Mouse (Mus musculus) forelimb bud, embryonic 11.5 days (tissue): ENCODE results near the gene Gna15.

Source experiments
- DNase-seq: peaks from one replicate; pipeline ENCODE4 v3.0.0-alpha.2; 2012; ENCODE audit warnings: low read depth, low spot score

Gene Gna15

GRCm38 (mm10) chr10:81495616-81496263 is 28.3 kb downstream of the Gna15 start:
- DNase-seq: no peak

GRCm38 (mm10) chr10:81495151-81495550 is 28.9 kb downstream of the Gna15 start:
- DNase-seq: no peak

- DNase-seq: no peak
These were observed 29.6 kb downstream of the Gna15 start for GRCm38 (mm10) chr10:81494260-81495041.

- DNase-seq: no peak
These were observed 30.3 kb downstream of the Gna15 start for GRCm38 (mm10) chr10:81493601-81494220.

GRCm38 (mm10) chr10:81492606-81493240 is 31.3 kb downstream of the Gna15 start:
- no peak for DNase-seq

- DNase-seq: no peak
These were observed 33.0 kb downstream of the Gna15 start for GRCm38 (mm10) chr10:81491018-81491417.

- no peak for DNase-seq
These were observed 34.1 kb downstream of the Gna15 start for GRCm38 (mm10) chr10:81489941-81490340.

GRCm38 (mm10) chr10:81488081-81488480 is 35.9 kb downstream of the Gna15 start:
- no peak for DNase-seq

- DNase-seq: no peak
These were observed 37.5 kb downstream of the Gna15 start for GRCm38 (mm10) chr10:81486496-81486895.

- no peak for DNase-seq
These were observed 38.5 kb downstream of the Gna15 start for GRCm38 (mm10) chr10:81485479-81486018.

- DNase-seq: no peak
These were observed 39.0 kb downstream of the Gna15 start for GRCm38 (mm10) chr10:81485060-81485449.

- DNase-seq: no peak
These were observed 39.5 kb downstream of the Gna15 start for GRCm38 (mm10) chr10:81484441-81485059.

GRCm38 (mm10) chr10:81483983-81484382 is 40.0 kb downstream of the Gna15 start:
- DNase-seq: peak; percentile 68

GRCm38 (mm10) chr10:81482533-81482889 is 41.5 kb downstream of the Gna15 start, which contains the start of gene Celf5:
Gene Celf5, minus strand, starts transcription at chr10:81482709.
- no peak for DNase-seq

GRCm38 (mm10) chr10:81481605-81482532 is 42.2 kb downstream of the Gna15 start:
- no peak for DNase-seq

GRCm38 (mm10) chr10:81474461-81474860 is 49.6 kb downstream of the Gna15 start:
- no peak for DNase-seq

GRCm38 (mm10) chr10:81473003-81473451 is 51.0 kb downstream of the Gna15 start:
- peak; percentile 30 for DNase-seq

- DNase-seq: no peak
These were observed 51.5 kb downstream of the Gna15 start for GRCm38 (mm10) chr10:81472403-81473002.

- DNase-seq: no peak
These were observed 53.6 kb downstream of the Gna15 start for GRCm38 (mm10) chr10:81470454-81470853.

GRCm38 (mm10) chr10:81469253-81469652 is 54.8 kb downstream of the Gna15 start:
- no peak for DNase-seq
